Mouse (Mus musculus): ENCODE measurements around the gene Taf6l.

GRCm38 (mm10) chr19:8798947-8799315 is 12.7 kb upstream of the Taf6l start:
- no peak for TF ChIP-seq CTCF (IDR thresholded peaks at IDR 0.05; ENCODE audit: low read depth)
- TF ChIP-seq EP300 (IDR thresholded peaks at IDR 0.05; ENCODE audit: low read depth), result no peak
